Mouse (Mus musculus) ES-CJ7 (cell line): ENCODE data around the gene Krt42.
A peak's percentile ranks its signal among the peaks of the same experiment; 100 is the strongest.
"Not testable (repeated sequence)": the region's sequence is repeated elsewhere in the genome, so short reads cannot be mapped to it uniquely, and the experiment has no call there.

Source experiments
- DNase-seq: peaks from one replicate; pipeline ENCODE4 v3.0.0; 2011; ENCODE audit warnings: low read depth, low spot score

The Krt42 gene

DNA sequence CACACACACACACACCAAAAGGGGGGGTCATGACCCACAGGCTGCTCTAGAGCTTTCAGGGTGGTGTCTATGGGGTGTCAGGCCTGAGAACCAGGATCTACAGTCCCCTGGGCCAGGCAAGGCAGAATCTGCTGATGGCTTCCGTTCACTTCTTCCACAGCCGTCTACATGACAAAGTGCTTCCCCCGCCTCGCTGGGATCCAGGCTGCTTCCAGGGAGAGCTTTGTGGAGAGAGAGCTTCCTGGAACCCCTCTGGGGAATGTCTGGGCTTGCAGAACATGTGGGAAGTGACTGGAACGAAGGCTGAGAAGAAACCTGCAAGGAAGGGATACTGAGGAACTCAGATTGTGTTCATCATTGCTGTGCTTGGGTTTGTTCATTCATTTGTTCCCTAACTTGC lies 9.1 kb upstream of the Krt42 start:
- DNase-seq, result peak; percentile 51

DNA sequence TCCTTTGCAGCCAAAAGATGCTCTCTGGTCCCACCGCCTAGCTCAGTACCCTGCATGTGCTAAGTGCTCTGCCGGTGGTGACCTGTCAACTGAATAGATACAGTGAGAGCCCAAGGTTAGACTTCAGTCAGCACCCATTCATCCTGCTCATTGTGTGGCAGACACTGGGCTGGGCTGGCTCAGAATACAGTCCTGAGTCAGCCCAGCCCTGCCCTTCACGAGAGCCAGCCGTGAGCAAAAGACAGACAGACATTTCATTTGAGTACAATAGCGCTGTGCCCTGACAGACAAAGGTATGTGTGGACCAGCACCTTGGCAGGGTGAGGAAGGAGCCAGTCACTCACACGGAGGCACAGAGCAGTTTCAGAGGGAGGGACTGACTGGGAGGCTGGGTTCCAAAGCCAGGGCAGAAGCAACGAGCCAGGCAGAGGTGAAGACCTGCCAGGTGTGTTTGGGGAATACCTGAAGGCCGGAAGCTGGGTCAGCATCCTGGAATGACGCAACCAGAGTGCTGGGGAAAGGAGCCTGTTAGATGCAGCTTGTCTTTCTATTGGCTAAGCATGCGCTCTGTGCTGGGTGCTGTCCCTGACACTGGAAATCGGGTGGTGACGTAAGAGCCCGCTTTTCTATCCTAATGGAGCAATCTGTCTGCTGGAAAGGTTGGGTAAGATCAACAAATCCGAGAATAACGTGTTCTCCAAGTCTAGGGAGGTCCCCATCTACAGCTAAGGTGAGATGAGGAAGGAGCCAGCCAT lies 8.2 kb upstream of the Krt42 start:
- peak; percentile 84 for DNase-seq

DNA sequence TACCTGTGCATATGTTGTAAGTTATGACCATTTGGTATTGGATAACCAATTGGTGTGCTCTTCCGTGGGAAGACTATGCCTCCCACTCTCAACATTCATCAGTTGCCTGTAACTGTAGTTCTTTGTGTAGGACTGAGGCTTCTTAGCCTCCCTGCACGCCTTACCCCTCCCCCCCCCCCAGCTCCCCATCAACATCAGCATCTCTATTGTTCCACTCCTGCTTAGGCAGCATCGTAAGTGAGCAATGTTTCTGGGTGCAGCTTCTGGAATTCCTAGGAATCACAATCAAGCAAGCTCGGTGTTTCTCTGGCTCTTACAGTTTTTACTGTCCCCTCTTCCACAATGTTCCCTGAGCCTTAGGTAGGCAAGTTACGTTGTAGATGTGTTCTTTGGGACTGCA lies 5.8 kb upstream of the Krt42 start:
- peak; percentile 88 for DNase-seq

DNA sequence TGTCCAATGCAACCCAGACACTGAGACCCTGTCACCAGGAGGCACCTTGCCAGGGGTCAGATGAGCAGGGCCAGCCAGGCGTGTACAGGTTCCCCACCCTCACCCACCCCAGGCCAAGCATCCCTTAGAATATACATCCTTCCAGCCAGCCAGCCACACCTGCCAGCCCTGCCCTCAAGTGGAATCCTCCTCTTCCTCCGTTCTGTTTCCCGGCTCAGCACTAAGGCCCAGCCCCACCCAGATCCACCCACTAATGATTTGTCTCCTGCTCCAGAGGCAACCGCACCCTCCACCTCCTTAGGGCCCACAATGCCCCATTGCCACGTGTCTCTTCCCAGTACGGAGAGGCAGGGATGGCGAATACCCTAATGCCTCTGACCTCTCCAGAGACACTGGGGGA lies 5.0 kb upstream of the Krt42 start:
- DNase-seq, result peak; percentile 93

DNA sequence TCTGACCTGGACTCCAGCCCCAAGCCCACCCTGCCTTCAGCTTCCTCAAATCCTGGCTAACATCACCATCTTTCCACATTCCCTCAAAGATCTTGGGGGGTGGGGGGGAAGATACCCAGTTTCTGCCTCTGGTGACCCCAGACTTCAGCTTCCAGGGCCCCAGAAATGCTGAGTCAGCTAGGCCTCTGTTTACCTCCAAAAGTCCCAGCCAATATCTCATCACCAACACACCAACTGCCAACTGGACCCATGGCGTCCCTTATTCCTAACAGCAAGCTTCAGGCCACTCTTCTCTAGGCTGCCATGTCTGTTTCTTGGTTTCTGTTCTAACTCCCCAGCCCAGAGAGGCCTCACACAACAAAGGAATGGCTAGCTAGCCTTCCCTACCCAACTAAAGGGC lies 2.2 kb upstream of the Krt42 start:
- DNase-seq, result no peak

DNA sequence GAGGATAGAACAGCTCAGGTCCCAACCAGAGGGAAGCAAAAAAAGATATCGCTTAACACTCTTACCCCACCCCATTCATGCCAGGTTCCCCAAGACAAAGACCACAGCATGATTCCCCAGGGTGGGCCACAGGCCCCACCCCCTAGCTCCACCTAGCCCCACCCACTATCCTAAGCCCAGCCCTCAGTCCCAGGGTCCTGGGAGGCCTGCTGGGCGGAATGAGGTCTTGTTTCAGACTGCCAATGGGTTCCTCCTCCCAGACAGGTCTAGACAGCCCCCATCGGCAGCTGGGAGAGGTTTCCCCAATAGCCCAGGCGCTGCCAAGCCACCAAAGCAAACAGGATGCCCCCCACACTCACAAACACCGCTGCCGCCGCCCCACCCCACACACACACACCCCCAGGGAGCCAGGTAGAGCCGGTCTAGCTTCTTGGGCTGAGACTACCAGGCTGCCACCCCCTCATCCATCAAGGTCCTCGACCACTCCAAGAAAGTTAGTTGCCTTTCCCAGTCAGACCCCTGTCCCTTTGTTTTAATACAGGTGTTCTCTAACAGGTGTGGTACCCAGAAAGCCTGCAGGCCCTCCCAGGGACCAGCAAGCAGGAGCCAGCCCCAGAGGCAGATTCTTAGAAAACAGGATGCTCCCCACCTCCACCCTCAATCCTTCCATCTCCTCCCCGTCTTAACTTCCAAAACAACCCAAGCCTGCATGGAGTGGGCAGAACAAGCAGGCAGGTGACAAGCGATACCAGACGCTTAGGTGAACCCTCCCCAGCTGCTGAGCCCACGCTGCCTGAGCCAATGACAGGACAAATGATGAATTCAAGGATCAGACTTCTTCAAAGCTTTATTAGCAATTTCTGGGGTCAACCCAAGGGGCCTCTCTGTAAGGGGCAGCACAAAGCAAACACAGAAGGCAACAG lies 7.4 kb downstream of the Krt42 start:
- peak; percentile 87 for DNase-seq

DNA sequence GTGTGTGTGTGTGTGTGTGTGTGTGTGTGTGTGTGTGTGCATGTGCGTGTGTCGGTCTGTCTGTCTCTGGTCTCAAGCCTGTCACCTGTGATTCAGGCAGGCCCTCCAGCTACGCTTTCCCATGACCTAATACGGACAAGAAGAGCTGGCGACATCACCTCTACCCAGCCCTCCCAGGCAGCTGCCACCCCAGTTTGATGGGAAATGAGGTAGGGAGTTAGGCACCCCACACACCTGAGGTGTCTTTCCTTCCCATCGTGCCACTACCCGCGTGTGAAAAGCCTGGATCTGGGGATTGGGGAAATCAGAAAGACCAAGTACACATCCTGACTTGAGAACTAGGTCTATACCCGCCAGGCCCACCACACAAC lies 8.5 kb downstream of the Krt42 start:
- DNase-seq, result no peak

DNA sequence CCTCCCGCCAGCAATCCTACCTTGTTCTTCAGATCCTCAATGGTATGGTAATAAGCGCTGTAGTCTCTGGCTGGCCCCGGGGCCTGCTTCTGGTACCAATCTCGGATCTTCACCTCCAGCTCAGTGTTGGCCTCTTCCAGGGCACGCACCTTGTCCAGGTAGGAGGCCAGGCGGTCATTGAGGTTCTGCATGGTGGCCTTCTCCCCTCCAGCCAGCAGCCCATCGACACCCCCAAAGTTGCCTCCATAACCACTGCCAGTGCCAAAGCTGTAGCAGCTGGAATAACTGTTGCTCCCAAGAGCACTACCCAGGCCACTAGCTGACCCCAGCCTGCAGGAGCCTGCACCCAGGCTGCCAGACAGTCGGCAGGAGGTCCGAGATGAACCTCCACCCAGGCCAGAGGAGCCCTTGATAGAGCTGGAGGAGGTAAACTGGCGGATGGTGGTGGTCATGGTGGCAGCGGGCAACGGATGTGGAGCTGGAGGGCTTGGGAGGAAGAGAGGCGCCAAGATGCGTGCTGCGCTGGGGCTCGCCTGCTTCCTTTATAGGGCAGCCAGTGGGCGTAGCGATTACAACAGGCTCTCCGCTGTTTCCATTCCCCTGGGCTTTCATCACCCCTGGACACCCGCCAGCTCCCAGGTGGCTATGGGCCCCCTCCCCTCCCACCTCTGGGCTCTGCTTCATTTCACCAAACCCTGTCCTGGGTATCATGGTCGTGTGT lies 9.0 kb downstream of the Krt42 start, which contains the start of gene Krt17:
Krt17 (minus strand) TSS at position 516 of the 721 bp plus-strand sequence.
- DNase-seq, result no peak

DNA sequence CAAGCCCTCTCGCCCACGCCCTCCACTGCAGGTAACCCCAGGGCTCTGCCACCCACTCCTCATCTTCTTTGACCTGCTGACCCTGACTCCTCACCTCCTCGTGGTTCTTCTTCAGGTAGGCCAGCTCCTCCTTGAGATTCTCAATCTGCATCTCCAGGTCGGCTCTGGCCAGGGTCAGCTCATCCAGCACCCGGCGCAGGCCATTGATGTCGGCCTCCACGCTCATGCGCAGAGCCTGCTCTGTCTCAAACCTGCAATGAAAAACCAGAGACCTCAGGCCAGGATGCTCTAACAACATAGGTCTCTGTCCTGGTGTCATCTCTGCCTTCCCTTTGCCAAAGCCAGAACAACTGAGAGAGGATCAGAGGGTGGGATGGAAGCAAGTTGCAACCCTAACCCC lies 10.6 kb downstream of the Krt42 start:
- DNase-seq, result no peak

DNA sequence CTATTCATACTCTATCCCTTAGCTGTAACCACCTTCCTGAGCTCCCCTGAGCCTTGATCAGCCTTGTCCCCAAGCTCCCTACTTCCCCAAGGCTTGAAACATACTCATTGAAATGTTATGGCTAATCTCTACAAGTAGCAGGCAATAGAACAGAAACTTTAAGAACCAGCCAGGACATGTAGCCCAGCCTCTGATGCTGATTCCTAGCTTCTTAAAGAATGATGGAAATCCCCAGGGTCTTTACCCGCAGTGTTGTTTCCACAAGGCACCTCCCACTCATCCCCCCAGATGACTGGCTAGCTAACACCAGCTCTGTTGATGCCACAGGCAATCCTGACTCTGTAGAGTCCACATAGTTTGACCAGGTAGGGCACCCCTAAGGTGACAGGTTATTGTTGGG lies 11.7 kb downstream of the Krt42 start:
- no peak for DNase-seq

DNA sequence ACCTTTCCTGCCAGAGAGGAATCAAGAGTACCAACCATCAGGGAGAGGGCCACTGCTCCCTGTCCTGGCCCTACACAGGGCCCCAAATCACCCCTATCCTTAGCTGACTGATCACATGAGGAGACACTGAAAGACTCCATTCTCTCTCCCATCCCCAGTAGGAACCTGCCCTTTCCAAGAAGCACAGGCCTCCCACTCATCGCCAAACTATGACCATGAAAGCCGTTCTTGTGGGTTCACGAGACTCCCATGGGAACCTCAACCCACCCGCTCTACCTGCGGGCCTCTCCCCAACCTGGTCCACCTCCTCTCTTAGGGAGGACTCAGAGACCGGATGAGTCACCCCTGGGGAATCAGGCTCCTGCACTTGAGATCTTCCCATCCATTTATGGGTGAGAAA lies 14.2 kb downstream of the Krt42 start:
- no peak for DNase-seq

DNA sequence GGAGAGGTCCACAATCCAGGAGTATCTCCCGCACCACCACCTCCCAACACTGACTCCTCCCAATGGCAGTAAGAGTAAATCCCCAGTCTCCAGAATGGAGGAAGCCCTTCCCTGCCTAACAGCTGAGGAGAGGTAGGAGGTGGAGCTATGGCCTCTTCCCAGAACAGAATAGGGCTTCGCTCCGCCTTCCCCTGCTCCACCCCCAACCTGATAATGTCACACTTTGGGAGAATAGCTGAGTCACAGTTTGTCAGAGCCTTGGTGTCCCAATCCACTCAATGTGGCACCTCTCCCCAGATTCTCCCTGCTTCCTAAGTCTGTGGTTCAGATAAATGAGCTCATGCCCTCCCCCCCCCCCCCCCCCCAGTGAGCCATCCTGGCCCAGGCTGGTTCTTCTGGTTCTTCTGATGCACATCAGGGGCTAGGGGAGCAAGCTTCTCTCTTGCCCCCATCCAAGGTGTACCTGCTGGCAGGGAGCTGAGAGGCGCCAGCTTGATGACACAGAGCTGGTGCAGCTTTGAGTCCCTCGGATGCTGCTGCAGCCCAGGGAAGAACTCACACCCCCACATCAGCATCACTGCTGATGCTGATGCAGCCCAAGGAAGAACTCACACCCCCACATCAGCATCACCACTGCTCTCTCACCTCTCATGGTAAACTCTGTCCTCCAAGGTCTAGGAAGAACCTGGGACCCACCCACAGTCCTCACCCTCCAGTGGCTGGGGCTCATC lies 15.1 kb downstream of the Krt42 start:
- peak; percentile 64 for DNase-seq

DNA sequence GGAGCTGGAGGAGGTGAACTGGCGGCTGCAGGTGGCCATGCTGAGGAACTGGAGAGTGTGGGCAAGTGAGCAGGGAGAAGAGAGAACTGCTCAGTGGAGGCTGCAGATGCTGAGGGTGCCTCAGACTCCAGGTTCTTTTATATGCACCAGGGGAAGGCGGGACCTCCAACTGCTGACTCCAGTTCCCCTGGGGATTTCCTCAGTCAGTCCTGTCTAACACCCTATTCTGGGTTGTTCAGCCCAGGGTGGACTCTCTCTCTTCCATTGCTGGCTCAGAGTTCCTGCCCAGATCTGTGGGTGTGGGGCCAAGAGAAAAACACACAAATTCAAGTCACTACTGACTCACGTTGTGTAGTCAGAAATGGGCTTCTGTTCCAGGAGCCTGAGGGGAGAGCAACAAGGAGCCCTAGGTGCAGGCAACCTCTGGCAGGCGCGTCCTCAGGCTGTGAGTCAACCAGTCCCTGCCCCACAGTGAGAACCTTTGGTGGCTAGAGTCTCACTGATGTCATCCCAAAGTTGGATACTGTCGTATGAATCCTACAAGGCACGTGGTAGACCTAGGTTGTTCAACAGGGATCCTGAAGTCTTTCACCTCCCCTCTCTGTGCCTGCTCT lies 20.7 kb downstream of the Krt42 start, which contains the start of gene Krt16:
Krt16 (minus strand) TSS at position 51 of the 614 bp plus-strand sequence.
- no peak for DNase-seq

DNA sequence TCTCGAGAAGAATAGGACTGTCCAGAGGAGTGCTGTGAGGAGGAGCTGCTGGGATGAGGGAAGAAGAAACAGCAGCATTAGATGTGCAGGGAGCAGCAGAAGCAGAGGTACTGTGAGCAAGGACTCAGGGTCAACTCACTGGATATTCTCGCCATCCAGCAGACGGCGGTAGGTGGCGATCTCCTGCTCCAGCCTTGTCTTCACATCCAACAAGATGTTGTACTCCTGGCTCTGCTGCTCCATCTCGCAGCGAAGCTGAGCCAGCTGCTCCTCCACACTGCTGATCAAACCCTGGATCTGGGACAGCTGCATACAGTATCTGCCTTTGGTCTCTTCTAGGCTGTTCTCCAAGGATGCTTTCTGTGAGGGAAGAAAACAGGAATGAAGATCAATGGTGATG lies 23.2 kb downstream of the Krt42 start:
- DNase-seq, result not testable (repeated sequence)

DNA sequence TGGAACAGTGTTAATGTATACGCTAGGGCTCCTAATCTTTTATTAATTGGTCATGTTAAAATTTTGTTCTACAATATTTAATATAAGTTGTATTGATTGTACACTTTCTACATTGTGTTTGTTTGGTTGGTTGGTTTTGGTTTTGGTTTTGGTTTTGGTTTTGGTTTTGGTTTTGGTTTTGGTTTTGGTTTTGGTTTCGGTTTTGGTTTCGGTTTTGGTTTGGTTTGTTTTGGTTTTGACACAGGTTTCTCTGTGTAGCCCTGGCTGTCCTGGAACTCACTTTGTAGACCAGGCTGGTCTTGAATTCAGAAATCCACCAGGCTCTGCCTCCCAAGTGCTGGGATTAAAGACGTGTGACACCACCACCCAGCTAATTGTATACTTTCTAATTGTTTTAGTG lies 29.4 kb downstream of the Krt42 start:
- DNase-seq, result not testable (repeated sequence)

DNA sequence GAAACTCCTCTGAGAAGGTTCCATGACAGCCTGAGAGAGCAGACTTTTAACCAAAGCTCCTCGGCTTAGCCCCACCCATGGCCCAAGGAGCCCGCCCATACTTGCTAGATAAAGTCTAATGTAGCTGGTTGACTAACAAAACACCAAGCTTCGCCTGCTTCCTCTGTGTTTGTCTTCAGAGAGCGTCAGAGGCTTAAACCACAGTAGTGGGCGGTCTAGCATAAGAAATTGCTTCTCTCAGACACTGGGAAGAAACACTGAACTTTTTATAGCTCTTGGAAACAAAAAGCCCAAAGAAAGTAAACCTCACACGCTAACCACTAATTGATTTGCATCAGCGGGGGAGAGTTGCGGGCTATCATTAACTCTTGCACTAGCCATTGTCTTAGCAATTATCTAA lies 47.9 kb downstream of the Krt42 start:
- peak; percentile 31 for DNase-seq

DNA sequence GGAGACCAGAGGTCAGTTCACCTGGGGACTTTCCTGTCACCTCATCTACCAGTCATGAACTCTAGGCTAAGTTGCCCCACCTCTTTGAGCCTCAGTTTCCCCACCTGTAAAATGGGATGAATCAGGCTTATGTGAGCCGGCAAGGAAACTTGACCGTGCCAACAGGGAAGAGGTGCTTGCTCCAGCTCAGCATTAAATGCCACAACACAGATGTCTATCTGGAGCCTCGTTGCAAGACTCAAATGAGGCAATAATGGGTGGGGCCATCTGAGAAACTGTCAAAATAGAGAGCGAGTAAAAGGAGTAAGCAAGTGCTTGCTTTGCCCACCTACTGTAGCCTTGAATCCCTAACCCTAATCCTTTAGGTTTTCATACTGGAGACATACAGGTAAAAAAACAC lies 50.4 kb downstream of the Krt42 start:
- DNase-seq, result no peak
